Mouse (Mus musculus): ENCODE results near the gene Eef1b2. TPM values are rescaled to one million over a fixed set of nuclear protein-coding genes. Genes with fewer than 3 reads are reported as not detected.

Eef1b2 gene
- total RNA-seq (2023): 1,000 to 10,000 TPM in 1 of 2 experiments, 100 to 1,000 TPM in 1; 969 to 1,030 TPM

DNA sequence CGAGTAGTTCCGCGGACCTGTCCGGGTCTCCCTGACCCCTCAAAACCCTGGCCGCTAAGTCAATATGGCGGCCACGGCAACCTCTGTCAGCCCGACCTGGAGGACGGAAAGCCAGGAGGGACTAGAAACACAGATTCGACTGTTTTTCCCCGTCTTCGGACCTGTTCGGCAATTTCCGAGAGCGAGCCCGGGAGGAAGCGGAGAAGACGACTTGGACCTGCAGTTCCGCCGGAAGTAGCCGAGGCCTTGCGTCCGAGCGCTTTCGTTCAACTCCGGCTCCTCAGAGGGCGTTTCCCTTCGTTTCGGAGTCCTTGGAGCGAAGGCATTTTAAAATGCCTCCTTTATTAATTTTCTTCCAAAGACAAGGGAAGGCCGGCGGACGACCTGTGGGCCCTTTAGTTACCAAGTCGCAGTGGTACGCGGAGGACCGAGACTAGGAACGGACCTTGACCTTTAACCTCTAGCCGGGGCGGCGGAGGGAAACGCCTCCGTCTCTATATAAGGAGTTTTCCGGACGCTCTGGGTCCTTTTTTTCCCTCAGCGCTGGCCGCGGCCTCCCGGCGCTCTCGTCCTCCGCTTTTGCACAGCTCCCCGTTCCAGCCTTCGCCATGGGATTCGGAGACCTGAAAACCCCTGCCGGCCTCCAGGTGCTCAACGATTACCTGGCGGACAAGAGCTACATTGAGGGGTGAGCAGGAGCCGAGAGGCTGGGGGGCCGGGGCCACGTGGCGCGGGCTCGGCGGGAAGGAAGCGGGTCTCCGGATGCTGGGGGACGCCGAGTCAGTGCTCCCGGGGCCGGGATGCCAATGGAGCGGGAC, at the start of gene Eef1b2, which contains the start of gene Ndufs1:
TSS of gene Eef1b2 (plus strand) at position 222 of the 818 bp plus-strand sequence.
TSS of gene Ndufs1 (minus strand) at position 230 of the 818 bp plus-strand sequence.

GRCm38 (mm10) chr1:63214271-63214558, 37.6 kb downstream of the Eef1b2 start, which contains the start of gene Gpr1:
Gene Gpr1, minus strand, starts transcription at chr1:63214543.

Other genes with a start within 250 kb of the Eef1b2 start
- 10 to 100 TPM; 90.4 to 93.0 TPM for gene Ino80d, start 62.2 kb upstream of the Eef1b2 start, total RNA-seq (2023)
- gene Ndufs1, start within 50 bp of the Eef1b2 start, total RNA-seq (2023): 10 to 100 TPM; 76.0 to 92.9 TPM
- gene Gpr1, start 37.7 kb downstream of the Eef1b2 start, total RNA-seq (2023): not detected
- not detected for gene Zdbf2, start 96.4 kb downstream of the Eef1b2 start, total RNA-seq (2023)